Mouse (Mus musculus) megakaryocyte-erythroid progenitor cell, adult 5 weeks (primary cell): Measurements from ENCODE around the gene Tbc1d8. TPM values are rescaled to one million over a fixed set of nuclear protein-coding genes. Genes with fewer than 3 reads are reported as not detected.

Experiments
- polyA plus RNA-seq: library from polyadenylated mRNA; stranded (reverse); fragments of >175 nt; gene quantifications from 2 replicates; pipeline ENCODE4 v1.2.3, GENCODE M21; 2012

Gene Tbc1d8
- polyA plus RNA-seq: 8.3 and 8.5 TPM in 2 replicates

DNA sequence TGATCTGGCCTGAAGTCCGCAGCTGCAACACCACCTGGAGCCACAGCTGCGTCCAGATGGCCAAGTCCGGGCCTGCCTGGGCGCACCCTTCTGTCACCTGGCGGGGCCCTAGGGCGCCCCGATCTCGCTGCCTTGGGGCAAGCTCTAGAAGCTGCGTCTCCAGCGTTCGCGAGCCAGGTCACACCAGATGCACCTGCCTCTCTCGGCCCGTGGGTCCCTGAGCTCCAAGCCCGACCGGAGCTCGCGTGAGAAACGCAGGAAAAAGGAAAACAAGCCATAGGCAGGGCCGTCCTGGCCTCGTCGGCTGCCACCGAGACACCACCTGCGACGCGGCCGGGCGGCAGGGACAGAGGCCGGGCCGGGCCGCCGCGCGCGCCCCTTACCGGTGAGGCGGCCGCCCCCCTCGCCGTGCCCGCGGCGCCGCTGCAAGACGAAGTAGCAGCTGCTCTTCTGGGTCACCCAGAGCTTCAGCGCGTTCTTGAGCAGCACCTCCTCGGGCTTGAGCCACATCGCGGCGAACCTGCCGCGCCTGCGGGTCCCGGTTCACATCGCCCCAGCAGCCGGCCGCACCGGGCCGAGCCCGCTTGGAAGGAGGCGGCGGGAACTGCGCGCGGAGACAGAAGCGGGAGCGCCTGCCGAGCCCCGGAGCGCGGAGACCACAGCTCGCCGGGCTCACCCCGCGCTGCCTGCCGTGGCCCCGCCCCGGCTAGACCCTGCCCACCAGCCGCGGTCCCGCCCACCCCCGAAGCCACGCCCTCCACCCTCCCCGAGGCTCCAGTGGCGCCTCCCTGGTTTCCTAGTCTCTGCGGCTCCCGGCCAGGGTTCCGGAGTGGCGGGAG is at the start of gene Tbc1d8:
Gene Tbc1d8 (minus strand): TSS at position 699 of the 839 bp plus-strand sequence.

GRCm38 (mm10) chr1:39367601-39368266 is 110.8 kb downstream of the Tbc1d8 start, which contains the start of gene Rpl31:
Gene Rpl31 (plus strand): TSS chr1:39367842.

Other genes with a start within 250 kb of the Tbc1d8 start
- gene Rpl31, start 110.9 kb downstream of the Tbc1d8 start, polyA plus RNA-seq: 269 and 281 TPM in 2 replicates
- gene Cnot11, start 56.2 kb upstream of the Tbc1d8 start, polyA plus RNA-seq: 42.9 and 46.8 TPM in 2 replicates
- gene Rnf149, start 98.7 kb upstream of the Tbc1d8 start, polyA plus RNA-seq: 27.8 and 28.6 TPM in 2 replicates
- gene Creg2, start 172.7 kb upstream of the Tbc1d8 start, polyA plus RNA-seq: not detected in 2 replicates
- 0.18 TPM in 1 of 2 replicates, not detected in the other for gene Rfx8, start 242.2 kb upstream of the Tbc1d8 start, polyA plus RNA-seq